Mouse (Mus musculus) left cerebral cortex, postnatal 4 days (tissue): ENCODE results near the gene Tsc22d1. TPM values are rescaled to one million over a fixed set of nuclear protein-coding genes. Genes with fewer than 3 reads are reported as not detected.

Experiments used
- DNase-seq: peaks from one replicate; pipeline ENCODE4 v3.0.0-alpha.2; 2022
- intact Hi-C: fragments of 180-260 bp; cut with DNase I; formaldehyde crosslinking; loops from one replicate; pipeline ENCODE4 v1.15.1; 2025
- total RNA-seq, 2 experiments: library from RNA; stranded (reverse); gene quantifications; 2 replicates each; pipeline ENCODE4 v1.2.3; 2021

The Tsc22d1 gene
- total RNA-seq, 2 experiments from 2014 or later = 619 to 641 TPM

DNA sequence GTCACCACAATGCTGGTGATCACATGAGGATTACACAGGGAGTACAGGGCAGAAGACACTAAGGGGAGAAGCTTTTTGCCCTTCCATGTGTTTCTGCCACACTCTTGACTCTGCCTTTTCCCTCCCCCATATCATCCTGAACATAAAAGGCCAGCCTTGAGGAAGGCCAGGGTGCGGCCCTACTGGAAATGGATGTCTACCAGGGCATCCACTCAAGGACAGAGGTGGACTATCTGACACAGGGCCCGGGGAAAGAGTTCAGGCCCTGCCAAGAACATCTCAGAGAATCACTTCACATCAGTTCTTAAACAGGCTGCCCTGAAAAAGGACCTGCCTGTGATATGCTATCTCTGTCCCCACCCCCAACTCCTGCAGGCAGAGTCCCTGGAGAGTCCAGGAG, 126.6 kb downstream of the Tsc22d1 start:
- intact Hi-C loops = no loop called here
- DNase-seq = no peak

DNA sequence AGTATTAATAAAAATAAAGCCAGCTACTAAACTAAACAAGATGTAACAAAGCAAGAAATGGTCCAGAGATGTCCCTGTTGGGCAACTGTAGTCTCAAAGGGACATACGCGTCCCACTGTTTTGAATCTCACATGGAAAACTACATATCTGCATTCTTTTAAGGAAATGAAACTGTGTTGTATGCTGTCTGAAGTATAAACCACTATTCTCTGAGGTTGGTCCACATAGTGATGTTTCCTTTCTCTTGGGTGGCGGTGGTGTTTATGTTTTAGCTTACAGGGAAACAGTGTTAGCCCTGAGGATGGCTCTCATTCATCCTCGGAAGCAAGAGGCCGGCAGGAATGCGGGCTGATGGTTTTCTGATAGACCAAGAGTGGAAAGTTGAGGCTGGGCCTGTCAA, 129.4 kb downstream of the Tsc22d1 start:
- intact Hi-C loops = no loop called here

GRCm38 (mm10) chr14:76555263-76556030, 140.7 kb downstream of the Tsc22d1 start:
- no peak for DNase-seq
- intact Hi-C loops = loop anchor here (5.0 kb wide), 1 partner anchor 48 kb away; no protein-coding TSS in a partner anchor

More for the DNA sequence above, 129.4 kb downstream of the Tsc22d1 start:
- DNase-seq = no peak

- intact Hi-C loops = loop anchor here (5.0 kb wide), 1 partner anchor 49 kb away; no protein-coding TSS in a partner anchor
- DNase-seq = peak; percentile 84
These were observed 141.5 kb downstream of the Tsc22d1 start for GRCm38 (mm10) chr14:76556031-76556851.

DNA sequence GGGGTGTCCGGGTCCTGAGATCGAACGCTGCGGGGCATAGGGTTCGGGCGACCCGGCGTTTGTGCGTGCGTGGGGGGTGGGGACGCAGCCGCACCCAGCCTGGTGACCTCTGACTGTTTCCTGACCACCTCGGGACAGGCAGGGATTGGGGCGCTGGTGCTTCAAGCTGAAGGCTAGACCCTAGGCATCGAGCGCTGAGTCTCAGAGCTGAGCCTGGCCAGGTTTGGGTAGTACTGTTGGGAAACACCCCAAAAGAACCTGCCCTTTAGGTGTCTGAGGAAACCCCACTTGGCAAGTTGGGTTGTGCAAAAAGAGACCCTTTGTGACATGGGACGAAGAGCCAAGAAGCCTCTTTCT, 142.1 kb downstream of the Tsc22d1 start, which contains the start of gene Serp2:
Gene Serp2 (minus strand): TSS at position 38 of the 357 bp plus-strand sequence.
- intact Hi-C loops = loop anchor here (5.0 kb wide), 1 partner anchor 50 kb away; no protein-coding TSS in a partner anchor
- DNase-seq = no peak

Other genes starting within 250 kb of the Tsc22d1 start
- gene Serp2, start 141.9 kb downstream of the Tsc22d1 start, total RNA-seq = 100 to 1,000 TPM; 174 to 175 TPM